Comparison of ENCODE assay signal across 8 mouse cellular contexts in the genomic region with DNA sequence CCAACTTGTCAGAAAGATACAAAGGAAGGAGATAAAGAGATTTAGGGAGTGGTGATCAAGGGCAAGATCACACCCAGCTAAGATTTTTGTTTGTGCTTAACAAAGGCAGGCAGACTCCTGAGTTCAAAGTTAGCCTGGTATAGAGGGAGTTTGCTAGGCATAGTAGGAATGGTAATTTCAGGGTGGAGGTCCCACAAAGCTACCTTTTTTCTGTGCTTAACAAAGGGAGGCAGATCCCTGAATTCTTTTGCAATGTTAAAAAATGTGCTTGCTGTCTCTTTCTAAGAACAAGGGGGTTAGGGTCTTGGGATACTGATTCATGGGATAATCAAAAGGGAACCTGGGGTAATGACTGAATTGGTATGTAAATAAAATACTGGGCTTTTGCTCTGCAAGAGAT.
"Had no signal": no experiment of that assay in that cellular context is flagged by ENCODE, and none has a peak within 500 bp of the region (broad histone marks: within the 10 kb centered on the region; RNA-seq: fewer than 3 reads in every experiment).

No protein-coding gene starts in this region.

- DNase-seq: liver, postnatal 0 days; lung, adult 2 months; lung, postnatal 14 days; lung, postnatal 36 days; right cerebral cortex, postnatal 14 days; thymus, adult 18-20 months; thymus, postnatal 14 days; thymus, postnatal 36 days had no signal
